Mouse (Mus musculus) thymus, adult 2 months (tissue): ENCODE measurements at regions not wholly inside any gene's neighbourhood (a gene's known extent, or its start where the extent isn't known, plus 50 kb on each side); places are given as distances from the start of the nearest gene placed in this dataset.

Experiments
- CTCF ChIP-seq: fragments of 200-500 bp; IDR thresholded peaks from 2 replicates; pipeline ENCODE4 v1.5.1; 2012; ENCODE audit warnings: mild to moderate bottlenecking, control low read depth, low read length, moderate library complexity, borderline replicate concordance; ENCODE audit not compliant: control insufficient read depth, poor library complexity, insufficient read depth; ENCODE audit errors: extremely low read depth
- POLR2A ChIP-seq: fragments of 200-500 bp; IDR thresholded peaks from 2 replicates; pipeline ENCODE4 v1.6.1; 2012; ENCODE audit warnings: mild to moderate bottlenecking, low read length, control low read depth, moderate library complexity; ENCODE audit not compliant: control insufficient read depth, poor library complexity, insufficient read depth; ENCODE audit errors: extremely low read depth

- TF ChIP-seq CTCF = no peak
- no peak for TF ChIP-seq POLR2A
These were observed 409.4 kb downstream of the Wdr11 start for GRCm38 (mm10) chr7:130001064-130001463.
